Mouse (Mus musculus) left cerebral cortex, postnatal 4 days (tissue): ENCODE results near the gene Hoxc6. TPM values are rescaled to one million over a fixed set of nuclear protein-coding genes. Genes with fewer than 3 reads are reported as not detected.

Source experiments
- DNase-seq: peaks from one replicate; pipeline ENCODE4 v3.0.0-alpha.2; 2022
- intact Hi-C: fragments of 180-260 bp; cut with DNase I; formaldehyde crosslinking; loops from one replicate; pipeline ENCODE4 v1.15.1; 2025
- total RNA-seq, 2 experiments: library from RNA; stranded (reverse); gene quantifications; 2 replicates each; pipeline ENCODE4 v1.2.3; 2021

The Hoxc6 gene
- total RNA-seq, 2 experiments from 2014 or later: not detected

DNA sequence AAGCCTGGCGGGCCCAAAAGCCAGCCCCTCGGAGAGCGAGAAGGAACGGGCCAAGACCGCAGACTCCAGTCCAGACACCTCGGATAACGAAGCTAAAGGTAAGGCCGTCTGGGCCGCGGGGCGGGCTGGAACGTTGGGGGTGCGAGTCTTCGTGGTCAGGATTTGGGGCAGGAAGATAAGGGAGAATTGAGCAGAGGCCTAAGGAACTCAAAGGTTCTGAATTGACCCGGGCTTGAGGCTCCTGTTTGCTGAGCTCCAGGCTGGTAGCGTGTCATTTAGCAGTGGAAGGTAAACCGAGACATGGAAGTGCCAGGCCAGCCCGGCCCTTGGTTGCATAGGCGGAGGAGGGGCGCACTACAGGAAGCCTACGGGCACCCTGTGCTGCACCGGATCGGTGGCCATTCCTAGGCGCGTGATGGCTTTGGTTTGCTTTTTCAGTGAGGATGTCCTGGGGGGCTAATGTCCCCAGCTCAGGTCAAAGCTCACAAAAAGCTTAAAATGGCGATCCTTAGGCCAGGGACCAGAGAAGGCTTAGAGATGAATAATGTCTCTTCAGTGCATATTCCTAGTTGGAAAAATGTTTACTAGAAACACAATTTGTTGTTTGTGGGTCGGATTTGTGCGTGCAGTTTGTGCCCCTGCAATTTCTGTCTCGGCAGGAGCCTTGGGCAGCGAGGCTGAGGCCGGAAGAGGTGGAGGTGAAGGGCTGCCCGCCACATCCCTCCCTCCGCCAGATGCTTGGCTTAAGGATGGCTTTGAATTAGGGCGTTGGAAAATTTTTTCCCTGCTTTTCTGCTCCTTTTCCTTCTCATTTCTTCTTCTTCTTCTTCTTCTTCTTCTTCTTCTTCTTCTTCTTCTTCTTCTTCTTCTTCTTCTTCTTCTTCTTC is 30.3 kb upstream of the Hoxc6 start:
- intact Hi-C loops: no loop called here
- DNase-seq: no peak

DNA sequence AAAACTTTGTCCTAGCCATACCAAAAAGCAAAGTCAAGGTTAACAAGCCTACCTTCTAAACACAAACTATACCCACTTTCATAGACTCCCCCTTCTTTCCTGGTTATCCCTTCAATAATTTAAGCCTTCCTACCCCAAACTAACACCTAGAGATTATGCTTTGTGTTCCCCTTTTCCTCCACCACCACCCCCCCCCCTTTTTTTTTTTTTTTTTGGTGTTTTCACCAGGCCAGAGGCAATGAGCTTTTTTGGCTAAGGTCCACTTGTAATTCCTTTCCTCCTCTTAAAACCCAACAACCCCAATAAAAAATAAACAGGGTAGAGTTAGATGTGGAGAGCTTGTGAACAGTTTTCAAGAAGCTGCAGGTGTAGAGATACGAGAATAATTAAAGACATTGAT is 28.8 kb upstream of the Hoxc6 start:
- no peak for DNase-seq
- intact Hi-C loops: no loop called here

DNA sequence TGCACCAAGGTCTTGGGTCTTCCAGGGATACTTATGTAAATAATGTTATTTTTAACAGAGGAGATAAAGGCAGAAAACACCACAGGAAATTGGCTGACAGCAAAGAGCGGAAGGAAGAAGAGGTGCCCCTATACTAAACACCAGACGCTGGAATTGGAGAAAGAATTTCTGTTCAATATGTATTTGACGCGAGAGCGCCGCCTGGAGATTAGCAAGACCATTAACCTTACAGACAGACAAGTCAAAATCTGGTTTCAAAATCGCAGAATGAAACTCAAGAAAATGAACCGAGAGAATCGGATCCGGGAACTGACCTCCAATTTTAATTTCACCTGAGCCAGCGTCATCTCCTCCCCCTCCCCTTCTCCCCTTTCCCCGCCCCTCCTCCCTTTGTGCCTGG is 27.3 kb upstream of the Hoxc6 start:
- DNase-seq: no peak
- intact Hi-C loops: loop anchor here (5.0 kb wide), 1 partner anchor 213 kb away; no protein-coding TSS in a partner anchor

DNA sequence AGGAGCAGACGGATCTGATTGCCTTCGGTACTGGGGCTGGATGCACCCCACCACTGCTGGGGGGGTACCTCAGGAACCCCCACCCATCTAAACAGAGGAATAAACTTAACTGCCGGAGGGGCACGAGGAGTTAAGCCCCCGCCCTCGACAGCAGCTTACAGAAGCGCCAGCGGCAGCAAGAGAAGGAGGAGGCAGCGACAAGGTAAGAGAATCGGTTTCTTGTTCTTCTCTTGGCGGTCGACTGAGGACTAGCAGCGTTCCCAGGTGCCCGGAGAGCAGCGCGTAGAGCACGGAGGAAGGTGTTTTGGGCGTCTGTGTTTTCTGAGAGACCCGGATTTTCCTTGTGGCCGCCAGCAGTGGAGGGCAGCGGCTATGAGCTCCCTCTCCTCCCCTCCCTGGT is 25.8 kb upstream of the Hoxc6 start:
- intact Hi-C loops: loop anchor here (5.0 kb wide), 1 partner anchor 215 kb away; no protein-coding TSS in a partner anchor
- DNase-seq: no peak

DNA sequence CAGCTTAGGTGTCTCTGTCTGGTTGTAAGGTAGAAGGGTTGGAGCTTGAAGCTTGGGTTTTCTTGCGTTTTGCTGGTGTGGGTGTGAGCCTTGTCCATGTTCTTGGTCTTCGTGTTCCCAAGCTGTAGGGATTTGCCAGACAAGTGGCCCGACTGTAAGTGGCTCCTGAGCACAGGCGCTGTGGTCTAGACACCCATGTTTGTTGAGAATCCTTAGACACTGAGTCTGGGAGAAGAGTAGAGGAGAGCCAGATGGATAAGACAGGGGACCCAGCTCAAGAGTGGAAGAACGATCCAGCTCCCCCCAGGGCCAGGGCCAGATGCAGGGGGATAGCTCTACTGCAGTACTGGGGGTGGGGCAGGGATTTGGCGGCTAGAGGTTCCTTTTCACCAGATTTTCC is 25.3 kb upstream of the Hoxc6 start:
- DNase-seq: no peak
- intact Hi-C loops: loop anchor here (5.0 kb wide), 1 partner anchor 215 kb away; no protein-coding TSS in a partner anchor

DNA sequence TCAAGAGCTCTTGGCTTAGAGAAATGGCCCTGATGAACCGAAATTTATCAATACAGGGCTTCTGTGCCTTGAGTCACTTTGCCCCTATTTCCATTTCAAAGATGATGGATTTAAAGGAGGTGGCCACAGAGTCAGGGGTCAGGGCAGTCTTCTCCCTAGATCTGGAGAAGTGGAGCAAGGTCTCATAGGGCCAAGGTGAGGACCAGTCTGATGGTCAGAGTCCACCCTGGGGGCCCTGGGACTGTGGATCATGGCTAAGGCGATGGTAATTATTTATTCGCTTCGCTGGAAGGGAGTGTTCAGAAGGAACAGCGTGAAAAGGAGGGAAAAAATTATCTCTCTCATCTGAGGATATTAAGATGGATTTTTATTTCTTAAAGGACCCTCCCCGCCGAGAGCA is 23.0 kb upstream of the Hoxc6 start:
- intact Hi-C loops: no loop called here
- DNase-seq: no peak

DNA sequence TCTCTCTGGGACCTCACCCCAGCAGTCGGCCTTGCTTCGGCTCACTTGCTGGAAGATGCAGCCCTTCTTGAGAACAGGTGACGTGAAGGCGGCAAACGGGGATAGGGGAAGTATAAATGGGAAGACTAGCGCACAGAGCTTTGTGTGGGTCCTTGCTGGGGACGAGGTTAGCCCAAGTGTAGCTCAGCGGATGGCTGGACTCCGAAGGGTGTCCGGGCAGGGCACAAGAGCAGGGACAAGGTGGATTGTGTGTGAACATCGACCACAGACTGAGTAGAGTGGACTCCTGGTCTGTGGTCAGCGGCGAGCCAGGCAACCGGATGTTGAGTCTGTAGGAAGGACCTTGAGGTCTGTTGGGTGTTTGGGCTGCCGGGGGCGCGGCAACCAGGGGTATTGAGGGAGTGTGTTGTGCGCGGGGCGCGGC is 22.4 kb upstream of the Hoxc6 start:
- intact Hi-C loops: no loop called here
- DNase-seq: no peak

DNA sequence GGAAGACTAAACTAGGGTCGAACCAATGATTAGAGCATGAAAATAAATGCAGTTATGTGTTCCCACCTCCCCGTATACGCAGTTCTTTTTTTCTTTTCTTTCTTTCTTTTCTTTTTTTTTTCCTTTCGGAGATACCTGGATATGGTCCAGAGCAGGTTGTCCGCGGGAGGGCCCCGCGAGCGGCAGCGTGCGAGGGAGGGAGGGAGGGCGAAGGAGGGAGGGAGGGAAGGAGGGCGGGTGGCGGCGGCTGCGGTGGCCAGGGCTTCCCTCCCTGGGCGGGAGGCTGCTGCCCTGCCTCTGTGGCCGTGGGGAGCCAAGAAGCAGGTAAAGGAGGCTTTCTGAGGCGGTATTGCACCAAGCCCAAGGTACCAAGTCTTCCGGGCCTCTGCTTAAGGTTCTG is 21.9 kb upstream of the Hoxc6 start, which contains the start of gene Hoxc9:
Hoxc9 (plus strand) TSS at position 269 of the 400 bp plus-strand sequence.
- intact Hi-C loops: no loop called here
- DNase-seq: no peak

DNA sequence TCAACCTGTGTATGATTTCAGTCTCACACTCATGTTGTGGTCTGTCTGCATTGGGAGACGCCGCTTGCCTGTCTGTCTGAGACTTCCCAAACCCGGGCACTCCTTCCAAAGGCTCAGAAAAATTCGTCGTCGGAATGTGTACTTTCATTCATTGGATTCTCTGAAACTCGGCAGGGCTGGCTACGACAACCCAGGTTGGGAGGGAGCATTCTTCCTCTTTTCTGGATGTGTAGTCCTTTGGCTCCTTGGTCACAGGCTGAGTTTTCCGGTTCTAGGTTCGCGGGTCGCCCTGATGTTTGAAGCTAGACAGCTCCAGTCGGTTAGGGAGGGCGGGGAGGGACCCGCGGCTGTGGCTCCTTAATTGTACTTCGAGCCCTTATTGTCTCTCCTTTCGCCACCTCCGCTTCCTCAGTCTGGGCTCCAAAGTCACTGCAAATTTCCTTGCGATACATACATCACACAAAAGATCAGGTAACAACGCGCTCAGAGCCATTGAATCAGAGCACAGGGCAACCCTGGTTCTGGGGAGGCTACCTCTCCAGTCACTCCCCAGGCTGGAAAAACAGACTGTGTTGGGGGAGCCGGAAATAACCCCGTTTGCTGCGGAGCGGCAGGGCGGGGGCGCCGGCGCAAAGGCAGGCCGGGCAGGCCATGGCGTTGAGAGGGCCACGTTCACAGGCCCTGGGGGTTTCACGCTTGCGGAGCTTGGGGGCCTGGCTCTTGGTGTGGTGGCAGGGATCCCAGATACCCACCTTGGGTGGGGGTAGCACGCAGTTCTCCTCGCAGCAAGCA is 21.2 kb upstream of the Hoxc6 start:
- intact Hi-C loops: no loop called here
- DNase-seq: no peak

DNA sequence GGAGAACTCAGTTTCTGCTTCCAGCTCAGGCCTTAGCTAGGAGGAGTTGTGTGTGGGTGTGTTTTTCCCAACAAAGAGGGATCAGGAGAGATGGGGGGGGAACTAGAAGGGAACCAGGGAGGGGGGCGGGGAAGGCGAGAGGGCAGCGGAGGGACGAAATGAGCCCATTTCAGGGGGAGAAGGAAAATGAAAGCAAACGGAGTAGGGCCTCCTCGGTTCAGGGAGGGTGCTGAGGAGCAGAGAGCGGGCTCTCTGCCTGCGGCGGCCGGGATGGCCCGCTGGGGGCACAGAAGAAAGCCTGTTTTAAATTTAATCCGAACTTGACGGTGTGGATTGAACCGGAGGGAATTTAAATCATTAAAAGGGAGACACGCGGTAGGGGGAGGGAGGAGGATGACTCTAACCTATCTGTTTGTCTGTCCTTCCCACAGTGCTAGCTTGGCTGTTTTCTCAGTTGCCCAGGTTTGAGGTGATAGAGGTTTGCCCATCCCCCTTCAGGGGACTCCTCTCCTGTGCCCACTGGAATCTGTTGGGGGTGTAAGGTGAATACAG is 20.6 kb upstream of the Hoxc6 start:
- no peak for DNase-seq
- intact Hi-C loops: no loop called here

DNA sequence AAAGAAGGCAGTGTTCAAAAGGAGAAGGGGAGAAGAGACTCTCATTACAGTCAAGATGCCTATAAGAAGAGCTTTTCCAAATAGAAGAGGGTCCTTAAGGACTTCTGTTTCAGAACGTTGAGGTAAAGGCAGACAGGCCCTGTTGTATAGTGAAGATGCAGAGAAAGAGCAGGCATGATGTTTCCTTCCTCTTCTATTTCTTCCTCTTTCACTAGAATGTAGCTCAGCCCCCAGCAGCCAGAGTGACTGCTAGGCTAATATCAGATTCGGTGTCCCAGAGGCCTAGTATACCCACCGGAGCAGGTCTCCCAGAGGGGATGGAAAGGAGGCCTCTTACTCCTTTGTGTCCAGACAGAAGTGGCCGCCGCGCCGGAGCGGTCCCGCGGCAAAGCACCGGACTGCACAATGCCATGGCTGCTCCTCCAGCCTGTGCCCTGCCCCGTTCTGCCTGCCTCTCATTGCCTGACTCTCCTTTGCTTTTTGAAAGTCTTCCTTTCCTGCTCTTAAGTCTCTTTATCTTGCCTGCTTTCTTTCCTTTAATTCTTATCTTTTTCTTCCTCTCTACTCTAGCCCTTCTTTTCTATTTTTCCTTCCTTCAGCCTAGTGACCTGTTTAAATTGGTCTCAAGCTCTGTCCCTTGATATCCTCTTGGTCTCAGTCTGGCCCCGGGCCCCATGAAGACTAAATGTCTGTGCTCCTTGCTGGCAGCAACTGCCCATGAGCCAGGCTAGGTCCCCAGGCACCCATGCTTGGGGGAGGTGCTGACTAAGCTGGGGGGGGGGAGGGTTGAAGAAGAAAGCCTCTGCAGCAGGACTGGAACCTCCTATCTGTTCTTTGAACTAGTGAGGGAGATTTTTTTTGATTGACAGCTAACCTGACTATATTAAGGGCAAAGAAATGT is 19.2 kb upstream of the Hoxc6 start:
- no peak for DNase-seq
- intact Hi-C loops: no loop called here

DNA sequence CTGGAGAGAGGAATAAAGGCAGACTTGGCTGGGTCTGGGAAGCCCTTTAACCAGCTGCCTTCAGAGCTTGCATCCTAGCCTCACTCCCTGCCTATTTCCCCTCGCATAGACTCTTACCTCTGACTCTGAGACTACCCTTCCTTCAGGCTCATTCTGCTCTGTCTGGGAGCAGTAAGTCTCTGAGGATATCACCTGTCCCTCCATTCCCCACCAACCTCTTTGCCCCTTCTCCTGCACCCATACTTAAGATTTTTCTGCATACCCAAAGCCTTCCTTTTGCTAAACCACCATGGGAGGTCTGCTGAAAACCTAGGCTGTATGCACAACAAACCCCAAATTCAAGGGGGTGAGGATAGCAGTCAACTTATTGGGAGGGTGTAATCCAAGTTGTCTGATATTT is 18.1 kb upstream of the Hoxc6 start:
- no peak for DNase-seq
- intact Hi-C loops: loop anchor here (10.0 kb wide), 2 partner anchors 195 to 285 kb away; no protein-coding TSS in a partner anchor

DNA sequence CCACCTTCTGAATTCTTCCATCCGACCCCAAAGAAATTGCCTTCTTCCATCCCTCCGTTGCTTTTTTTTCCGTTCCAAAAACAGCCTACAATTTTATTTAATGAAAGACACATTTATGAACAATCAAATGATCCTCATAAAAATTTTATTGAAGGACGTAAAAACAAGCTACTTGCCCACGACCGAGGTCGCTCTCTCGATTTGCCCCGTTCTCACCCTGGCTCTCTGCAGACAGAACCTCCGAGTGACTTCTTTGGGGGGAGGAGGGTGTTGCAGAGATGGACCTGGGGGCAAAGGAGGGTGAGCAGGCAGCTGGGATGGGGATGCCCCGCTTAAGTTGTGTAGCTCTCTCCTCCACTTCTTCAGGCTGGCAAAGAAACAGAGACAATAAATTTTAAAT is 17.7 kb upstream of the Hoxc6 start:
- DNase-seq: no peak
- intact Hi-C loops: loop anchor here (10.0 kb wide), 2 partner anchors 194 to 286 kb away; no protein-coding TSS in a partner anchor

DNA sequence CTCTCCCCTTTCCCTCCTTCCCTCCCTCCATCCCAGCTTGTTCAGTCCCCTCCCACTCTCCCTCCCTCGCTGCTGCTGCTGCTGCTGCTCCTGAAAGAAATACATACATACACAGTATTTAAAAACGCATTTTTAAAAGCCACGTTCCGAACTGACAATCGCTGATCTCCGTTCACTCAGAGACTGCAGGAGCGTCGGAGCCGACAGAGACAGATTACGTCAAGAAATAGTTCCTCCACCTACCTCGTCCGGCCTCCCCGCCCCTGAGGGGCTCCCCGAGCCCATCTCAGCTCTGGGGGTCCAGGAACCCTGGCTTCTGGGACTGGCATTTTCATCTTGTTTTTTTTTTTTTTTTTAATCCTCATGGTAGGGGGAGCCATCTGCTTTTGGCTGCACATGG is 17.1 kb upstream of the Hoxc6 start:
- intact Hi-C loops: loop anchor here (10.0 kb wide), 2 partner anchors 194 to 286 kb away; no protein-coding TSS in a partner anchor
- DNase-seq: no peak

DNA sequence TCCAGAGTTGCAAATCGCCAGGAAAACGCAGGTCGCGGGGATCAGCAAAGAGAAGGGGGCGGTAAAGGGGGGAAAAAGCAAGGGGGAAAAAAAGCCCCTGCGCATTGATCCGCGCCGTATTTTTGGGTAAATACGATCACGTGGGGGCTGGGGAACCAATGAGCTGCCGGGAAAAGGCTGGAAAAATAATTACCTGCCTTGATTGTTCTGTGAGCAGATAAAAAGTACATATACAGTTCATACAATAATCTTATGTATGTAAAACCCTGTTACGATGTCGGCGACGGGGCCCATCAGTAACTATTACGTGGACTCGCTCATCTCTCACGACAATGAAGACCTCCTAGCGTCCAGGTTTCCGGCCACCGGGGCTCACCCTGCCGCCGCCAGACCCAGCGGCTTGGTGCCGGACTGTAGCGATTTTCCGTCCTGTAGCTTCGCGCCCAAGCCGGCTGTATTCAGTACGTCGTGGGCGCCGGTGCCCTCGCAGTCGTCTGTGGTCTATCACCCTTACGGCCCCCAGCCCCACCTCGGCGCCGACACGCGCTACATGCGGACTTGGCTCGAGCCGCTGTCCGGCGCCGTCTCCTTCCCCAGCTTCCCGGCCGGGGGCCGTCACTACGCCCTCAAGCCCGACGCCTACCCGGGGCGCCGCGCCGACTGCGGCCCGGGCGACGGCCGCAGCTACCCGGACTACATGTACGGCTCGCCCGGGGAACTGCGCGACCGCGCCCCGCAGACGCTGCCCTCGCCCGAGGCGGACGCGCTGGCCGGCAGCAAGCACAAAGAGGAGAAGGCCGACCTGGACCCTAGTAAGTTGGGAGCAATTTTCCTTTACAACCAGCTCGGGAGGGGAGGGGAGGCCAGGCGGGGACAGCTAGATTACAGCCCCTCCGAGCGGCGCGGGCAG is 16.4 kb upstream of the Hoxc6 start:
- no peak for DNase-seq
- intact Hi-C loops: loop anchor here (10.0 kb wide), 2 partner anchors 193 to 287 kb away; no protein-coding TSS in a partner anchor

DNA sequence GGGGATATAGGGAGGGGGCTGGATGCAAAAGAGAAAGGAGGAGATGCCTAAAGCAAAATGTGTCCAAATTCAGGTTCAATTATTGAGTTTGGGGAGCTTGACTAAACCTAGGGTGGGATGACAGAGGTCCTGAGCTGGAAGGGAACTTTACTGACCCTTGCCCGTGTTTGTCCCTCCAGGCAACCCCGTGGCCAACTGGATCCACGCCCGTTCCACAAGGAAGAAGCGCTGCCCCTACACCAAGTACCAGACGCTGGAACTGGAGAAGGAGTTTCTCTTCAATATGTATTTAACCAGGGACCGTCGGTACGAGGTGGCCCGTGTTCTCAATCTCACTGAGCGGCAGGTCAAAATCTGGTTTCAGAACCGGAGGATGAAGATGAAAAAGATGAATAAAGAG is 14.3 kb upstream of the Hoxc6 start:
- intact Hi-C loops: loop anchor here (10.0 kb wide), 2 partner anchors 191 to 289 kb away; no protein-coding TSS in a partner anchor
- no peak for DNase-seq

DNA sequence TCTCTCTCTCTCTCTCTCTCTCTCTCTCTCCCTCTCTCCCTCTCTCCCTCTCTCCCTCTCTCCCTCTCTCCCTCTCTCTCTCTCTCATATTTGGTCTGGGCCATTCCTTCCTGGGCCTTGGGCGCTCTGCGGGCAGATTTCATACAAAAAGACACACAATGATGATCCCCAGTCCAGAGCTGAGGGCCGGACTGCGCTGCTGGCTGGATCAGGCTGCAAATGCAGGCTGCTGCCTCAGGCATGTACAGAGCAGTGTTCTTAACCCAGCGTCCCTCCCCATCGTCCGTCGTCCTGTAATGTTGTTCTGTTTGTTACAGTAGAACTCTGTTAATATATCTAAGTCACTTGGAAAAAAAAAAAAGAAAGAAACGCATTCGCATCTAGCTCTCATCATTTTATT is 13.5 kb upstream of the Hoxc6 start:
- intact Hi-C loops: loop anchor here (10.0 kb wide), 2 partner anchors 190 to 290 kb away; no protein-coding TSS in a partner anchor

DNA sequence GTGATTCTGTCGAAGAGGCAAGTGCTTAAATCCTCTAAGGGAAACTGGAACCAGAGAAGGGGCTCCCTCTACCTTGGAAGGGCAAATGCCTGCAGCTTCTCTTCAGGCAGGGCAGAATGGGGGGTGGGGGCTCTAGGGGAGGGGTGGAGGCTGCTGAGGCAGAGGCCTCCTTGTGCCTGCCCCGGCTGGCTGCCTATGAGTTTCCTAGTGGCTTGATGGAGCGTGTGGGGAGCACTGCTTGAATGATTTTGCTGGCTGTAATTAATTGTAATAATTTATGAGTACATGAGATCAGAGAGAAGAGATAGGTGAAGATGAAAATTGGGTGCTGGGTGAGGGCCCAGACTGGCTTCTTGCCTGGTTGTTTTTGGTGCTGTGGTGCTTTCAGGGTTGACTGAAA is 13.1 kb upstream of the Hoxc6 start:
- intact Hi-C loops: loop anchor here (10.0 kb wide), 2 partner anchors 190 to 290 kb away; no protein-coding TSS in a partner anchor
- DNase-seq: no peak

More for the DNA sequence above, 13.5 kb upstream of the Hoxc6 start:
- DNase-seq: no peak
